ENCODE assay signal across 8 mouse cellular contexts in genomic region chr4:156109570-156110331, GRCm38 (mm10). TPM values are rescaled to one million over a fixed set of nuclear protein-coding genes. Genes with fewer than 3 reads are reported as not detected.
DNase-seq lines count a peak whose midpoint lies in the region; ATAC-seq and TF ChIP-seq lines count a peak whose summit lies in the region.

TSS of gene 9430015G10Rik (plus strand) at chr4:156109982.

- no peaks in the 10 kb centered on the region for H3K27me3 ChIP-seq in kidney, embryonic 14.5 days (ENCODE audit: control insufficient read depth, insufficient read depth, low read length)
- no peaks in the 10 kb centered on the region for H3K27me3 ChIP-seq in limb, embryonic 15.5 days

- peaks cover 20% of the 10 kb centered on the region for H3K4me1 ChIP-seq in bone marrow macrophage, adult 2 months (ENCODE audit: control insufficient read depth, insufficient read depth, low read length)
- no peaks in the 10 kb centered on the region; the same call in 1 of the 2 replicates for H3K4me1 ChIP-seq in embryonic fibroblast, embryonic 13.5 days (ENCODE audit: control insufficient read depth, insufficient read depth, low read length)
- peaks cover 8% of the 10 kb centered on the region; the same call in 1 of the 2 replicates for H3K4me1 ChIP-seq in kidney, embryonic 14.5 days (ENCODE audit: control insufficient read depth, insufficient read depth, low read length)
- peaks cover 12% of the 10 kb centered on the region for H3K4me1 ChIP-seq in limb, embryonic 15.5 days

- no peak for TF ChIP-seq CTCF in bone marrow macrophage, adult 2 months (IDR thresholded peaks at IDR 0.05; ENCODE audit: low read depth, low read length)
- TF ChIP-seq CTCF in embryonic fibroblast, embryonic 13.5 days (IDR thresholded peaks at IDR 0.05; ENCODE audit: borderline replicate concordance, insufficient read depth, low read length): no peak

- H3K4me2 ChIP-seq in kidney, embryonic 14.5 days (replicated peaks; ENCODE audit: low read depth, low read length): peak within 1 kb of the TSS; percentile 54
- H3K4me2 ChIP-seq in limb, embryonic 15.5 days: peak within 1 kb of the TSS; percentile 68

- 0 out of 2 replicates have a peak, but pooled peaks have one; percentile 50 for TF ChIP-seq POLR2A in bone marrow macrophage, adult 2 months (IDR thresholded peaks at IDR 0.05; ENCODE audit: borderline replicate concordance, low read depth, low read length)
- peak; percentile 84 for TF ChIP-seq POLR2A in embryonic fibroblast, embryonic 13.5 days (IDR thresholded peaks at IDR 0.05; ENCODE audit: low read depth, low read length)

- peak within 1 kb of the TSS; percentile 83 for H3K9ac ChIP-seq in kidney, embryonic 14.5 days (ENCODE audit: low read depth, low read length)
- peak within 1 kb of the TSS; percentile 82 for H3K9ac ChIP-seq in limb, embryonic 15.5 days

- H3K27ac ChIP-seq in bone marrow macrophage, adult 2 months (ENCODE audit: insufficient read depth, low read depth, low read length): peak within 1 kb of the TSS; percentile 83
- H3K27ac ChIP-seq in embryonic fibroblast, embryonic 13.5 days (ENCODE audit: insufficient read depth, low read length): peak within 1 kb of the TSS; percentile 35; the same call in 1 of the 2 replicates
- H3K27ac ChIP-seq in kidney, embryonic 14.5 days (ENCODE audit: low read depth, low read length): peak within 1 kb of the TSS; percentile 84
- H3K27ac ChIP-seq in limb, embryonic 15.5 days: peak within 1 kb of the TSS; percentile 93

- peak within 1 kb of the TSS; percentile 95 for H3K4me3 ChIP-seq in bone marrow macrophage, adult 2 months (ENCODE audit: insufficient read depth, low read length)
- H3K4me3 ChIP-seq in embryonic fibroblast, embryonic 13.5 days (ENCODE audit: insufficient read depth, low read length): peak within 1 kb of the TSS; percentile 75
- H3K4me3 ChIP-seq in kidney, embryonic 14.5 days (ENCODE audit: low read length): peak within 1 kb of the TSS; percentile 82
- peak within 1 kb of the TSS; percentile 87 for H3K4me3 ChIP-seq in limb, embryonic 15.5 days

- DNase-seq in A20 (ENCODE audit: low read depth, low spot score): peak; percentile 99
- DNase-seq in heart, adult 9 months (ENCODE audit: low spot score in 2 of 2): peak; percentile 97 to 98
- DNase-seq in monocyte, adult 2 months (ENCODE audit: low read depth in 1 of 2, low spot score in 2 of 2): peak; percentile 94 to 98
- DNase-seq in spleen, postnatal 36 days (ENCODE audit: low spot score in 2 of 2): peak; percentile 99

- peak; percentile 98 for ATAC-seq in kidney, embryonic 14.5 days (ENCODE audit: low FRiP score, low TSS enrichment)
- ATAC-seq in limb, embryonic 15.5 days (ENCODE audit: insufficient number of reproducible peaks, low FRiP score, low TSS enrichment, low read depth): peak; percentile 97

- under 1% methylated on average over 60 of the region's 60 CpGs for WGBS in kidney, embryonic 14.5 days
- WGBS in limb, embryonic 15.5 days: under 1% methylated on average over 60 of the region's 60 CpGs

- H3K36me3 ChIP-seq in kidney, embryonic 14.5 days (ENCODE audit: control insufficient read depth, insufficient read depth, low read length): peaks cover 2% of the 10 kb centered on the region; the same call in 1 of the 2 replicates
- H3K36me3 ChIP-seq in limb, embryonic 15.5 days: no peaks in the 10 kb centered on the region

- H3K9me3 ChIP-seq in kidney, embryonic 14.5 days (ENCODE audit: control insufficient read depth, low read length): no peaks in the 10 kb centered on the region
- no peaks in the 10 kb centered on the region for H3K9me3 ChIP-seq in limb, embryonic 15.5 days

RNA-seq across cellular contexts. Expression of gene 9430015G10Rik, which starts in this region (rescaled TPM):
- polyA plus RNA-seq in bone marrow macrophage, adult 2 months (2012; ENCODE audit: insufficient read depth, insufficient read length, missing spikeins): 18.3 and 20.3 TPM in 2 replicates
- 15.0 and 22.1 TPM in 2 replicates for polyA plus RNA-seq in embryonic fibroblast, embryonic 13.5 days (2011; ENCODE audit: insufficient read length, low read depth, missing spikeins)
- polyA plus RNA-seq in kidney, embryonic 14.5 days (2014; fragmentation: Nextera tagmentation; extraction: Ambion mirVana): 30.2 and 47.3 TPM in 2 replicates
- polyA plus RNA-seq in limb, embryonic 15.5 days (2015; fragmentation: Nextera tagmentation; extraction: Ambion mirVana): 29.9 and 31.8 TPM in 2 replicates

Comparison
In these comparisons a context has a peak if more than half of its experiments do, and no peak if none do; other contexts are left out.
1. Peak in every context shown above with its lines: DNase-seq, ATAC-seq, H3K4me3 ChIP-seq and H3K27ac ChIP-seq.
2. H3K27ac ChIP-seq: peak in every context shown above with its lines; median percentile 93 in limb, embryonic 15.5 days; 84 in kidney, embryonic 14.5 days; 83 in bone marrow macrophage, adult 2 months; 35 in embryonic fibroblast, embryonic 13.5 days.